Mouse (Mus musculus) ES-Bruce4 (cell line): ENCODE results near the gene Fam151b. TPM values are rescaled to one million over a fixed set of nuclear protein-coding genes. Genes with fewer than 3 reads are reported as not detected.

Source experiments
- H3K27ac ChIP-seq: 2 replicates; pipeline ENCODE4 v1.5.1; 2012; ENCODE audit warnings: low read length, inconsistent platforms; ENCODE audit not compliant: insufficient read depth
- H3K27me3 ChIP-seq: 2 replicates; pipeline ENCODE4 v1.6.1; 2012; ENCODE audit warnings: mild to moderate bottlenecking, low read length, inconsistent platforms; ENCODE audit not compliant: control insufficient read depth, poor library complexity, insufficient read depth, severe bottlenecking
- H3K36me3 ChIP-seq: 2 replicates; pipeline ENCODE4 v1.6.1; 2012; ENCODE audit warnings: inconsistent platforms, mild to moderate bottlenecking, low read length, moderate library complexity; ENCODE audit not compliant: control insufficient read depth, poor library complexity, insufficient read depth, severe bottlenecking
- H3K4me1 ChIP-seq: one replicate; pipeline ENCODE4 v1.8.1; 2011; ENCODE audit warnings: low read length; ENCODE audit not compliant: control insufficient read depth, insufficient read depth
- H3K4me3 ChIP-seq: 2 replicates; pipeline ENCODE4 v1.5.1; 2011; ENCODE audit warnings: low read depth, mild to moderate bottlenecking, low read length
- H3K9ac ChIP-seq: 2 replicates; pipeline ENCODE4 v1.6.1; 2012; ENCODE audit warnings: low read depth, mild to moderate bottlenecking, inconsistent platforms; ENCODE audit not compliant: poor library complexity, severe bottlenecking
- H3K9me3 ChIP-seq: replicated peaks from 2 replicates; pipeline ENCODE4 v1.6.1; 2012; ENCODE audit warnings: mild to moderate bottlenecking, low read length, inconsistent platforms; ENCODE audit not compliant: control insufficient read depth, poor library complexity, insufficient read depth, severe bottlenecking
- CTCF ChIP-seq: IDR thresholded peaks from one replicate; pipeline ENCODE4 v1.8.1; 2011; ENCODE audit warnings: low read depth, low read length
- EP300 ChIP-seq: IDR thresholded peaks from 2 replicates; pipeline ENCODE4 v1.6.1; 2011; ENCODE audit warnings: low read depth, low read length; ENCODE audit not compliant: insufficient read depth
- POLR2A ChIP-seq: IDR thresholded peaks from one replicate; pipeline ENCODE4 v1.8.1; 2011; ENCODE audit warnings: low read length; ENCODE audit not compliant: insufficient read depth
- polyA plus RNA-seq: library from polyadenylated mRNA; stranded (reverse); fragments of >200 nt; gene quantifications from 2 replicates; pipeline ENCODE4 v1.2.4, GENCODE M21; 2011; ENCODE audit warnings: low read depth; ENCODE audit not compliant: missing spikeins, insufficient read depth, insufficient read length

Gene Fam151b
- polyA plus RNA-seq, 1 experiment, result 0.67 TPM

- H3K4me1 ChIP-seq, result no peaks in the 10 kb centered on the region
- H3K36me3 ChIP-seq, result no peaks in the 10 kb centered on the region
These were observed 81.8 kb downstream of the Fam151b start for GRCm38 (mm10) chr13:92402063-92402462.

More at GRCm38 (mm10) chr13:92402063-92402462, 81.8 kb downstream of the Fam151b start:
- Histone ChIP-seq H3K9ac (no peak overlapping the region), H3K27me3 (no peaks in the 10 kb centered on the region), H3K27ac (no peak overlapping the region), H3K9me3 (no peaks in the 10 kb centered on the region; the same call in 1 of the 2 replicates), H3K4me3 (no peak overlapping the region)
- TF ChIP-seq EP300 (no peak), CTCF (no peak), POLR2A (no peak)

Other genes starting within 250 kb of the Fam151b start
- not detected in 2 replicates for gene Gm20379, start 178.0 kb downstream of the Fam151b start, polyA plus RNA-seq
- 19.8 and 21.3 TPM in 2 replicates for gene Dhfr, start 129.3 kb downstream of the Fam151b start, polyA plus RNA-seq
- gene Msh3, start 129.0 kb downstream of the Fam151b start, polyA plus RNA-seq, result 33.1 and 33.7 TPM in 2 replicates
- gene Ankrd34b, start 58.1 kb downstream of the Fam151b start, polyA plus RNA-seq, result 0.19 and 0.32 TPM in 2 replicates
- 15.1 and 18.9 TPM in 2 replicates for gene Zfyve16, start 46.9 kb upstream of the Fam151b start, polyA plus RNA-seq
- gene Spz1, start 92.2 kb upstream of the Fam151b start, polyA plus RNA-seq, result not detected in 2 replicates
- gene Serinc5, start 127.1 kb upstream of the Fam151b start, polyA plus RNA-seq, result 19.7 TPM in 2 replicates